Mouse (Mus musculus): ENCODE data around the gene Ptcra. TPM values are rescaled to one million over a fixed set of nuclear protein-coding genes. Genes with fewer than 3 reads are reported as not detected.
A peak's percentile ranks its signal among the peaks of the same experiment; 100 is the strongest.

Ptcra gene
- polyA plus RNA-seq, 2 experiments: 0.19 to 0.30 TPM

DNA sequence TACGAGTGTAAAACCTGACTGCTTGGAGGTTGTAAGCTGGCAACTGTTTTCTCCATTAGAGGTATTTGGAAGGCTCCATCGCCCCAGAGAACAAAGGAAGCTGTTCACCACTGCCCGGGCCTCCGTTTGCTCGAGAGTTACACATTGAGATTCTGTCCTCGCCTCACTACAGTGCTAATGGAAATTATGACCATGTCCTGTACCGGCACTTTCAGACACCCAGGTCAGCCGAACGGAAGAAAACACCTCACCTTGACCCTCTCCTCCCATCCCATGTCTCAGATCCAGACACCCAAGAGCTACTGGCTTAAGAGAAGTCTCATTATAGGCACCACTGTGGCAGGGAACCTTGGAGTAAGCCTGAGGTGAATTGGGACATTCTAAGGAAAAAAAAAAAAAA is 49.7 kb downstream of the Ptcra start:
- Histone ChIP-seq H3K36me3 (ENCODE audit: control insufficient read depth, insufficient read depth, low read length) (peaks cover 35% of the 10 kb centered on the region), H3K4me1 (ENCODE audit: control insufficient read depth, insufficient read depth, low read length) (peaks cover 7% of the 10 kb centered on the region), H3K9me3 (ENCODE audit: control insufficient read depth, low read length) (no peaks in the 10 kb centered on the region), H3K4me2 (replicated peaks; ENCODE audit: low read depth, low read length, severe bottlenecking) (no peak overlapping the region), H3K9ac (ENCODE audit: low read depth, low read length, severe bottlenecking) (no peak overlapping the region), H3K27me3 (ENCODE audit: control insufficient read depth, insufficient read depth, low read length) (no peaks in the 10 kb centered on the region), H3K4me3 (replicated peaks; ENCODE audit: low read length) (no peak overlapping the region), H3K27ac (replicated peaks; ENCODE audit: low read depth, low read length) (no peak overlapping the region)
- DNase-seq (ENCODE audit: low spot score) (no peak), ATAC-seq (ENCODE audit: low FRiP score, low read depth) (no peak)
- TF ChIP-seq POLR2A (IDR thresholded peaks at IDR 0.05; ENCODE audit: borderline replicate concordance, extremely low read depth, insufficient read depth, insufficient read length): no peak
- 91% methylated on average over 9 of the region's 9 CpGs for WGBS

DNA sequence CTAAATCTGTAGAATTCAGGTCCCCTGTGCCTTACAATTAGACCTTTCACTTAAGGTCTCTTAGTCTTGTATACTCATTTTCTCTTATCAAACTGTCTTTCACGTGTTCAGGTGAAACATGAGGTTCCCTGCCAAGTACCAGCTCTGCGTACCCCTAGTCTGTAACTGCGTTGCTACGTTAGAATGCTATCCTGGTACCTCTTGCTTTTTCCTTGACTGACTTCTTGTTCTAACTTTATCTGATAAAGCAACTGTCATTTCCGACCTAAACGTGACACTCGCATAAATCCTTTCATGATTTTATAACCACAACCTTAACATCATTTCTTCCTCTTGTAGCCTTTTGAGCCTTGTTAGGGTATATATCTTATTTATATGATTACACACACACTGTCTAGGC is 51.1 kb downstream of the Ptcra start:
- no peak for DNase-seq (ENCODE audit: low spot score)
- no peaks in the 10 kb centered on the region for H3K27me3 ChIP-seq (ENCODE audit: control insufficient read depth, insufficient read depth, low read length)
- peaks cover 30% of the 10 kb centered on the region for H3K36me3 ChIP-seq (ENCODE audit: control insufficient read depth, insufficient read depth, low read length)
- no peak for ATAC-seq (ENCODE audit: low FRiP score, low read depth)
- H3K9me3 ChIP-seq (ENCODE audit: control insufficient read depth, low read length): no peaks in the 10 kb centered on the region
- H3K4me1 ChIP-seq (ENCODE audit: control insufficient read depth, insufficient read depth, low read length): peaks cover 7% of the 10 kb centered on the region
- 73% methylated on average over 7 of the region's 7 CpGs for whole genome bisulfite sequencing
- H3K4me3 ChIP-seq (replicated peaks; ENCODE audit: low read length): peak overlapping the region; percentile 99
- no peak for TF ChIP-seq POLR2A (IDR thresholded peaks at IDR 0.05; ENCODE audit: borderline replicate concordance, extremely low read depth, insufficient read depth, insufficient read length)
- H3K9ac ChIP-seq (ENCODE audit: low read depth, low read length, severe bottlenecking): peak overlapping the region; percentile 88
- H3K27ac ChIP-seq (replicated peaks; ENCODE audit: low read depth, low read length): no peak overlapping the region
- H3K4me2 ChIP-seq (replicated peaks; ENCODE audit: low read depth, low read length, severe bottlenecking): peak overlapping the region; percentile 97

DNA sequence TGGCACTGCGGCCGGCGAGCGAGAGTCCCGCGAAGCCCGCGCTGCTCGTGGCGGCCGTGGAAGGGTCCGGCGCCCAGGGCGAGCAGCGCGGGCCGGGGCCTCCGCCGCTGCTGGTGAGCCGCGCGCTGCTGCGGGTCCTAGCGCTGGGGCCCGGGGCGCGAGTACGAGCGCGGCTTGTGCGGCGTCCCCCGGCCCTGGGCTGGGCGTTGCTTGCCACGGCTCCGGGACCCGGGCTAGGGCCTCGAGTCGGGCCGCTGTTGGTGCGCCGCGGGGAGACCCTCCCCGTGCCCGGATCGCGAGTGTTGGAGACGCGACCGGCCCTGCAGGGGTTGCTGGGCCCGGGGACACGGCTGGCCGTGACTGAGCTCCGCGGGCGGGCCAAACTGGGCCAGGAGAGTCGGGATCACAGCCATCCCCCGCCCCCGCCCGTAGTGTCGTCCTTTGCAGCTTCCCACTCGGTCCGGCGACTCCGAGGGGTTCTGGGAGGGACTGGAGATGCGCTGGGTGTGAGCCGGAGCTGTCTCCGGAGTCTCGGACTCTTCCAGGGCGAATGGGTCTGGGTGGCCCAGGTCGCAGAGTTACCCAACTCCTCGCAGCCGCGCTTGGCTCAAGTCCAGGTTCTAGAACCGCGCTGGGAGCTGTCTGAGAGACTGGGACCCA is 51.8 kb downstream of the Ptcra start:
- peak overlapping the region; percentile 58 for H3K27ac ChIP-seq (replicated peaks; ENCODE audit: low read depth, low read length)
- H3K4me1 ChIP-seq (ENCODE audit: control insufficient read depth, insufficient read depth, low read length): peaks cover 7% of the 10 kb centered on the region
- H3K36me3 ChIP-seq (ENCODE audit: control insufficient read depth, insufficient read depth, low read length): peaks cover 25% of the 10 kb centered on the region
- 1% methylated on average over 37 of the region's 76 CpGs for WGBS
- H3K4me2 ChIP-seq (replicated peaks; ENCODE audit: low read depth, low read length, severe bottlenecking): peak overlapping the region; percentile 97
- peak overlapping the region; percentile 99 for H3K4me3 ChIP-seq (replicated peaks; ENCODE audit: low read length)
- no peaks in the 10 kb centered on the region for H3K27me3 ChIP-seq (ENCODE audit: control insufficient read depth, insufficient read depth, low read length)
- peak; percentile 47 for ATAC-seq (ENCODE audit: low FRiP score, low read depth)
- no peaks in the 10 kb centered on the region for H3K9me3 ChIP-seq (ENCODE audit: control insufficient read depth, low read length)
- DNase-seq (ENCODE audit: low spot score): no peak
- no peak for TF ChIP-seq POLR2A (IDR thresholded peaks at IDR 0.05; ENCODE audit: borderline replicate concordance, extremely low read depth, insufficient read depth, insufficient read length)
- H3K9ac ChIP-seq (ENCODE audit: low read depth, low read length, severe bottlenecking): peak overlapping the region; percentile 88

DNA sequence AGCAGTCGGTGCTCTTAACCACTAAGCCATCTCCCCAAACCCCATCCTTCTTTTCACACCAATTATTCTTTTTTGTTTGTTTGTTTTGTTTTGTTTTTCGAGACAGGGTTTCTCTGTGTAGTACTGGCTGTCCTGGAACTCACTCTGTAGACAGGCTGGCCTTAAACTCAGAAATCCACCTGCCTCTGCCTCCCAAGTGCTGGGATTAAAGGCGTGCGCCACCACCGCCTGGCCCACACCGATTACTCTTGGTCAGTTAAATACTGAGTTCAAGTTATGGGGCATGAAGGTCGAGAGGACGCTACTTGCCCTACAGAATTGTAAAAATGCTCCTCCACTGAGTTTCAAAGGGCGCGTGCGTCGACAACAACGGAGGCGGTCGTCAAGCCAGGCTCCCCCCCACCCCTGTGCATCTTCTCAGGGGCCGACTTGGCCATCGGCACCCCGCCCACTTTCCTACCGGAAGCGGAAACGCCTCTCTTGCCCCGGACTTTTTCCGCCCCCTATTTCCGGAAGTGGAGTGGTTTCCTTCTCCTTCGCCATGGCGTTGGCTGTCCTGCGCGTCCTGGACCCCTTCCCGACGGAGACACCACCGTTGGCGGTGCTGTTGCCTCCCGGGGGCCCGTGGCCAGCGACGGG is 52.4 kb downstream of the Ptcra start, which contains the start of gene Pex6:
TSS of gene Pex6 (plus strand) at position 505 of the 639 bp plus-strand sequence.
- H3K4me3 ChIP-seq (replicated peaks; ENCODE audit: low read length): peak within 1 kb of the TSS; percentile 99
- no peaks in the 10 kb centered on the region for H3K9me3 ChIP-seq (ENCODE audit: control insufficient read depth, low read length)
- peak; percentile 94 for ATAC-seq (ENCODE audit: low FRiP score, low read depth)
- H3K4me1 ChIP-seq (ENCODE audit: control insufficient read depth, insufficient read depth, low read length): peaks cover 7% of the 10 kb centered on the region
- H3K27ac ChIP-seq (replicated peaks; ENCODE audit: low read depth, low read length): peak within 1 kb of the TSS; percentile 58
- H3K27me3 ChIP-seq (ENCODE audit: control insufficient read depth, insufficient read depth, low read length): no peaks in the 10 kb centered on the region
- 7% methylated on average over 36 of the region's 36 CpGs for WGBS
- peak; percentile 97 for DNase-seq (ENCODE audit: low spot score)
- peaks cover 19% of the 10 kb centered on the region for H3K36me3 ChIP-seq (ENCODE audit: control insufficient read depth, insufficient read depth, low read length)
- peak within 1 kb of the TSS; percentile 97 for H3K4me2 ChIP-seq (replicated peaks; ENCODE audit: low read depth, low read length, severe bottlenecking)
- H3K9ac ChIP-seq (ENCODE audit: low read depth, low read length, severe bottlenecking): peak within 1 kb of the TSS; percentile 88
- peak; percentile 34; the same call in 1 of the 2 replicates for TF ChIP-seq POLR2A (IDR thresholded peaks at IDR 0.05; ENCODE audit: borderline replicate concordance, extremely low read depth, insufficient read depth, insufficient read length)

DNA sequence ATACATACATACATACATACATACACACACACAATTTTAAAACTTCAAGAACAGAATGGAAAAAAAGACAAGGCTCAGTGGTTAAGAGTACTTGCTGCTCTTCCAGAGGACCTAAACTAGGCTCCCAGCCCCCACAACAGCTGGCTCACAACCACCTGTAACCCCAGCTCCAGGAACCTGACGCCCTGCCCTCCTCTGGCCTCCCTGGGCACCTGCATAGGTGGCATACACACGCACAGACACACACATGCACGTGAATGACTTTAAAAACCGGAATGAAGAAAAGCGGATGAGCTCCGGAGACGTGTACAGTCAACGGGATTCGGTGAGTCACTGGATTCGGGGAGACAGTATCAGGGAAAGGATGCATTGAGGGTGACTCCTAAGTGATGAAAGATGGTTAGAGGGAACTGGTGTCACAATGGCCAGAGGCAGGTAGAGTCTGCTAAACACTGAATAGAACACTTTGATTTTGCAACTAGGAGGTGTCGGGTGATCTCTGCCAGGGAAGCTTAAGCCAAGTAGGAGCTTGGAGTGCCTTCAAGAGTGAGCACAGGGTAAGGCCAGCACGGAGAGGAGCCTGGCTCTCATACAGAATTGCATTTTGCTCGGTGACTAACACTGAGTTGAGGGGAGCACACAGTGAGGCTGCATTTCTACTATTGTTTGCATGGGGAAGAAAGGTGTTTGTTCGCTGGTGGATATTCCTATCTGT is 57.0 kb downstream of the Ptcra start:
- H3K36me3 ChIP-seq (ENCODE audit: control insufficient read depth, insufficient read depth, low read length): no peaks in the 10 kb centered on the region
- H3K9me3 ChIP-seq (ENCODE audit: control insufficient read depth, low read length): no peaks in the 10 kb centered on the region
- no peak overlapping the region for H3K27ac ChIP-seq (replicated peaks; ENCODE audit: low read depth, low read length)
- ATAC-seq (ENCODE audit: low FRiP score, low read depth) (no peak), DNase-seq (ENCODE audit: low spot score) (no peak)
- TF ChIP-seq POLR2A (IDR thresholded peaks at IDR 0.05; ENCODE audit: borderline replicate concordance, extremely low read depth, insufficient read depth, insufficient read length): no peak
- H3K4me1 ChIP-seq (ENCODE audit: control insufficient read depth, insufficient read depth, low read length): peaks cover 22% of the 10 kb centered on the region
- no peaks in the 10 kb centered on the region for H3K27me3 ChIP-seq (ENCODE audit: control insufficient read depth, insufficient read depth, low read length)
- H3K4me2 ChIP-seq (replicated peaks; ENCODE audit: low read depth, low read length, severe bottlenecking): no peak overlapping the region
- 92% methylated on average over 14 of the region's 14 CpGs for WGBS
- H3K4me3 ChIP-seq (replicated peaks; ENCODE audit: low read length): no peak overlapping the region
- H3K9ac ChIP-seq (ENCODE audit: low read depth, low read length, severe bottlenecking): no peak overlapping the region

Other genes with a start within 250 kb of the Ptcra start
- 21.1 and 25.3 TPM in 2 replicates for gene Cul9, start 217.3 kb downstream of the Ptcra start, polyA plus RNA-seq (2012; rRNA removed)
- gene Cul9, start 217.3 kb downstream of the Ptcra start, polyA plus RNA-seq (2014; fragmentation: Nextera tagmentation; extraction: Ambion mirVana): 6.9 and 8.2 TPM in 2 replicates
- 87.2 and 129 TPM in 2 replicates for gene Srf, start 207.5 kb downstream of the Ptcra start, polyA plus RNA-seq (2012; rRNA removed)
- gene Srf, start 207.5 kb downstream of the Ptcra start, polyA plus RNA-seq (2014; fragmentation: Nextera tagmentation; extraction: Ambion mirVana): 9.6 and 10.2 TPM in 2 replicates
- gene Ptk7, start 134.2 kb downstream of the Ptcra start, polyA plus RNA-seq (2012; rRNA removed): 89.4 and 116 TPM in 2 replicates
- gene Ptk7, start 134.2 kb downstream of the Ptcra start, polyA plus RNA-seq (2014; fragmentation: Nextera tagmentation; extraction: Ambion mirVana): 73.8 and 84.6 TPM in 2 replicates
- gene Klc4, start 117.7 kb downstream of the Ptcra start, polyA plus RNA-seq (2012; rRNA removed): 19.5 and 20.4 TPM in 2 replicates
- 19.3 and 21.5 TPM in 2 replicates for gene Klc4, start 117.7 kb downstream of the Ptcra start, polyA plus RNA-seq (2014; fragmentation: Nextera tagmentation; extraction: Ambion mirVana)
- gene Mrpl2, start 117.5 kb downstream of the Ptcra start, polyA plus RNA-seq (2012; rRNA removed): 68.0 and 91.1 TPM in 2 replicates
- gene Mrpl2, start 117.5 kb downstream of the Ptcra start, polyA plus RNA-seq (2014; fragmentation: Nextera tagmentation; extraction: Ambion mirVana): 103 and 113 TPM in 2 replicates
- gene Cul7, start 113.4 kb downstream of the Ptcra start, polyA plus RNA-seq (2012; rRNA removed): 135 and 149 TPM in 2 replicates
- 52.6 and 58.2 TPM in 2 replicates for gene Cul7, start 113.4 kb downstream of the Ptcra start, polyA plus RNA-seq (2014; fragmentation: Nextera tagmentation; extraction: Ambion mirVana)
- gene Rrp36, start 89.4 kb downstream of the Ptcra start, polyA plus RNA-seq (2012; rRNA removed): 47.2 and 48.5 TPM in 2 replicates
- 36.8 and 52.4 TPM in 2 replicates for gene Rrp36, start 89.4 kb downstream of the Ptcra start, polyA plus RNA-seq (2014; fragmentation: Nextera tagmentation; extraction: Ambion mirVana)
- 75.2 and 97.9 TPM in 2 replicates for gene Mea1, start 84.9 kb downstream of the Ptcra start, polyA plus RNA-seq (2012; rRNA removed)
- gene Mea1, start 84.9 kb downstream of the Ptcra start, polyA plus RNA-seq (2014; fragmentation: Nextera tagmentation; extraction: Ambion mirVana): 155 and 156 TPM in 2 replicates
- gene Klhdc3, start 82.8 kb downstream of the Ptcra start, polyA plus RNA-seq (2012; rRNA removed): 137 and 172 TPM in 2 replicates
- 122 and 128 TPM in 2 replicates for gene Klhdc3, start 82.8 kb downstream of the Ptcra start, polyA plus RNA-seq (2014; fragmentation: Nextera tagmentation; extraction: Ambion mirVana)
- 115 and 119 TPM in 2 replicates for gene Ppp2r5d, start 58.6 kb downstream of the Ptcra start, polyA plus RNA-seq (2012; rRNA removed)
- 83.2 and 88.7 TPM in 2 replicates for gene Ppp2r5d, start 58.6 kb downstream of the Ptcra start, polyA plus RNA-seq (2014; fragmentation: Nextera tagmentation; extraction: Ambion mirVana)
- 56.4 and 77.8 TPM in 2 replicates for gene Pex6, start 52.2 kb downstream of the Ptcra start, polyA plus RNA-seq (2012; rRNA removed)
- gene Pex6, start 52.2 kb downstream of the Ptcra start, polyA plus RNA-seq (2014; fragmentation: Nextera tagmentation; extraction: Ambion mirVana): 24.2 and 32.2 TPM in 2 replicates
- 0.77 and 1.1 TPM in 2 replicates for gene Gnmt, start 34.5 kb downstream of the Ptcra start, polyA plus RNA-seq (2012; rRNA removed)
- gene Gnmt, start 34.5 kb downstream of the Ptcra start, polyA plus RNA-seq (2014; fragmentation: Nextera tagmentation; extraction: Ambion mirVana): 0.46 and 0.78 TPM in 2 replicates
- 67.3 and 68.2 TPM in 2 replicates for gene Cnpy3, start 11.5 kb downstream of the Ptcra start, polyA plus RNA-seq (2012; rRNA removed)
- 64.0 and 69.3 TPM in 2 replicates for gene Cnpy3, start 11.5 kb downstream of the Ptcra start, polyA plus RNA-seq (2014; fragmentation: Nextera tagmentation; extraction: Ambion mirVana)
- gene 2310039H08Rik, start 8.9 kb upstream of the Ptcra start, polyA plus RNA-seq (2012; rRNA removed): 85.4 and 110 TPM in 2 replicates
- 82.7 and 106 TPM in 2 replicates for gene 2310039H08Rik, start 8.9 kb upstream of the Ptcra start, polyA plus RNA-seq (2014; fragmentation: Nextera tagmentation; extraction: Ambion mirVana)
- 69.8 and 101 TPM in 2 replicates for gene Rpl7l1, start 19.0 kb upstream of the Ptcra start, polyA plus RNA-seq (2012; rRNA removed)
- gene Rpl7l1, start 19.0 kb upstream of the Ptcra start, polyA plus RNA-seq (2014; fragmentation: Nextera tagmentation; extraction: Ambion mirVana): 126 and 131 TPM in 2 replicates
- gene Bicral, start 94.8 kb upstream of the Ptcra start, polyA plus RNA-seq (2012; rRNA removed): 17.2 and 17.7 TPM in 2 replicates
- gene Bicral, start 94.8 kb upstream of the Ptcra start, polyA plus RNA-seq (2014; fragmentation: Nextera tagmentation; extraction: Ambion mirVana): 5.4 and 8.2 TPM in 2 replicates
- gene Tbcc, start 127.0 kb upstream of the Ptcra start, polyA plus RNA-seq (2012; rRNA removed): 27.8 and 28.9 TPM in 2 replicates
- 63.3 and 66.5 TPM in 2 replicates for gene Tbcc, start 127.0 kb upstream of the Ptcra start, polyA plus RNA-seq (2014; fragmentation: Nextera tagmentation; extraction: Ambion mirVana)
- gene Prph2, start 146.7 kb upstream of the Ptcra start, polyA plus RNA-seq (2012; rRNA removed): not detected in 2 replicates
- gene Prph2, start 146.7 kb upstream of the Ptcra start, polyA plus RNA-seq (2014; fragmentation: Nextera tagmentation; extraction: Ambion mirVana): 0.07 TPM in 1 of 2 replicates, not detected in the other
- gene Ubr2, start 246.8 kb upstream of the Ptcra start, polyA plus RNA-seq (2012; rRNA removed): 35.7 and 36.1 TPM in 2 replicates
- 23.3 and 25.2 TPM in 2 replicates for gene Ubr2, start 246.8 kb upstream of the Ptcra start, polyA plus RNA-seq (2014; fragmentation: Nextera tagmentation; extraction: Ambion mirVana)

Data from limb, embryonic 14.5 days (tissue).